Mouse (Mus musculus): ENCODE data around the gene Dmrt3.
A peak's percentile ranks its signal among the peaks of the same experiment; 100 is the strongest.

Dmrt3 gene

GRCm38 (mm10) chr19:25610015-25610410, at the start of gene Dmrt3:
Gene Dmrt3 (plus strand): TSS chr19:25610301.
- DNase-seq (ENCODE audit: extremely low spot score, low spot score) = peak; percentile 67

GRCm38 (mm10) chr19:25564430-25564829, 45.7 kb upstream of the Dmrt3 start:
- DNase-seq (ENCODE audit: extremely low spot score, low spot score) = no peak

DNA sequence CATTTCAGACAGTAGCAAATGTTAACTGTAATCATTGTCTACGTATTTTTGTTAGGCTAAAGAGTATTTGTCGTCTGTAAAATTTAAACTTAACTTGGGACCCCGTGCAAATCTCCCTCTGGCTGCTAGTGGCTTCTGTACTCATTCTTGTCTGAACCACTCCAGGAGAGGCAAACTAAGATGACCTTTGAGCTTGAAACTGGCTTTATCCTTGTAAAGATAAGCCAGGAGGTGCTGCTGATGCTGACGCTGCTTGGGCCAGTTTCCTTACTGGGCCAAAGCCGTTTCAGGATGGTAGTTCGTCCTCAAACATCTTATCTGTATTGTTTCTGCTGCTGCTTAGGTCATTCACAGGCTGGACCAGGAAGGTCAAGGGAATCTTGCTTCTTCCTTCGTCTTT, 40.3 kb upstream of the Dmrt3 start:
- no peak for DNase-seq (ENCODE audit: extremely low spot score, low spot score)

DNA sequence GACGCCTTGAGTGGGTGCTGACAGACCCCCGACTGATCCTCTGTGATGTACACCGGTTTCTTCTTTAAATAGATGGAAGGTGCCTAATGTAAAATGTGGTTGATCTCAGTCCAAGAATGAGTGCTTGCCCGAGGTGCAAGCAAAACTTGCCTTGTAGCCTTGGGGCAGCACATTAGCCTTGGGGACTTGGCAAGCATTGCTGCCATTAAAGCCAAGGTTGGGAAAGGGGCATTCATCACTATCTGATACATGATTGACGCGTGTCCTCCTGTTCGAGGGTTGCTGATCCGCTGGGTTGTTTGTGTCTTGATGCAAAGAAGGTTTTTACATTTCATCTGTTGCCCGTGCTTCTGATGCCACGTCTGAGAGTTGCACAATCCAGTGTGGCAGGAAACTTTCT, 35.7 kb upstream of the Dmrt3 start:
- DNase-seq (ENCODE audit: extremely low spot score, low spot score) = no peak

DNA sequence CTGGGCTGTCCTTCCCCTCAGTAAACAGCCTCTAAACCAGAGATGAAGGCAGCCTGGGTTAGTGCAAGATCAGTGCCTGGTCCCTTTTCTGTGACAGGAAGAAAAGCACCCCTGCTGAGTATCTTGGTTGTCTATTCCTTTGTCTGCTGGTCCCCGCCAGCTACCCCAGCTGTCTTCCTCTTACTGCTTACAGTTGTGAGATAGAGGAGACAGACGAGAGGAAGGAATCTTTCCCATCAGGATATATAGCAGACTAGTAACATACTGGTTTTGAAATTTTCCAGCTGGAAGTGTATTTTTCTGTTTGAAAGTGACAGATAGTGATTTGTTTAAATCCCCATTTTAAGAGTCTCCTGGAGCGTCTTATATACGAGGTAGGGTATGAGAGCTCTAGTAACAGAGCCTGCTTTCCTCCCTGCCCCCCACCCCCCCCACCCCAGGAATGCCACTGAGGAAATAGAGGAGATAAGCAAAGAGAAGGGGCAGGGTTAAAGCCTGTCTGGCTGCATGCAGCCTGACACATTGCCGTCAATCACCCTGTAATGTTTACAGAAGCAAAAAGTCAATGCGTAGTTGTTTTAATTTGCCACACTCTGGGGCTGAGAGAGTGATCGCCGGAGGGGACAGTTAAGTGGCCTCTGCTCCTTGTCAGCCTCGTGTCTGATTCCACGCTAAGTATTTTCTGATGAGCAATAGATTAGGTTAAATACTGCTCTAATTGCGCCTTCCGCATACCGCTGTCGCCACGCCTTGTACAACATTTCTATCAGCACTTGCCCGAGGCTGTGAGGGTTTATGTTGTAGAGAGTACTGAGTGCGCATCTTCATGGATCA, 34.9 kb upstream of the Dmrt3 start:
- DNase-seq (ENCODE audit: extremely low spot score, low spot score) = peak; percentile 35

DNA sequence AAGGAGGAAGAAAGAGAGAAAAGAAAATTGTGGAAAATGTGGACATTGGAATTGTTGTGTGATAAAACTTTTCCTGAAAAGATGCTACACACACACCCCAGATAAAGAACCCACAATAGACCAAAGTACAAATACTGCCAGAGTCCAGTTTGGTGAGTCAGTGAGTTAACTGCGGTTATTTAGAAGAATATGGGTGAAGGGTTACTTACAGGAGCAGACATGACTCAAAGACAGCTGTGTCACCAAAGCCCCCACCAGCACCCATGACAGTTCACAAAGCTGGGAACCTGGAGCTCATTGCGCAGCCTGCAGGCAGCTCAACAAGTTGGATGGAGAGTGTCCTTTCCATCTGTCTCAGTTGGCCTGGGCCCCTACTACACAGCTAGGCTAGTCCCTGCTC, 31.7 kb upstream of the Dmrt3 start:
- no peak for DNase-seq (ENCODE audit: extremely low spot score, low spot score)

DNA sequence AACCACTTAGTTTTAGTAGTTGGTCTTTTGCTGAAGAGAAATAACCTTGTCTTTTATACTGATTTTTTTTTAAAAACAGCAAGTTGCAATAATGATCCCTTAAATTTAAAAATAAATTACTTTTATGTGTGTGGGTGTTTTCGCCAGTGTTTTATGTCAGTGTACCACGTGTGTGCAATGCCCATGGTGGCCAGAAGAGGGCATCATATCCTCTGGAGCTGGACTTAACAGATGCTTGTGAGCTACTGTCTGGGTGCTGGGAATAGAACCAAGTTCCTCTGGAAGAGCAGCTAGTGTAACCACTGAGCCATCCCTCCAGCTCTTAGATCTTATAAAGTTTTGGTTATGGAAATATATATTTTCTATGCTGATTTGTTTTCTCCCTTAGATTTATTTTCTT, 30.7 kb upstream of the Dmrt3 start:
- DNase-seq (ENCODE audit: extremely low spot score, low spot score) = no peak

- DNase-seq (ENCODE audit: extremely low spot score, low spot score) = no peak
Observed at GRCm38 (mm10) chr19:25597717-25598232, 12.3 kb upstream of the Dmrt3 start.

- DNase-seq (ENCODE audit: extremely low spot score, low spot score) = no peak
Observed at GRCm38 (mm10) chr19:25598626-25599025, 11.5 kb upstream of the Dmrt3 start.

GRCm38 (mm10) chr19:25601966-25602365, 8.1 kb upstream of the Dmrt3 start:
- DNase-seq (ENCODE audit: extremely low spot score, low spot score) = no peak

DNA sequence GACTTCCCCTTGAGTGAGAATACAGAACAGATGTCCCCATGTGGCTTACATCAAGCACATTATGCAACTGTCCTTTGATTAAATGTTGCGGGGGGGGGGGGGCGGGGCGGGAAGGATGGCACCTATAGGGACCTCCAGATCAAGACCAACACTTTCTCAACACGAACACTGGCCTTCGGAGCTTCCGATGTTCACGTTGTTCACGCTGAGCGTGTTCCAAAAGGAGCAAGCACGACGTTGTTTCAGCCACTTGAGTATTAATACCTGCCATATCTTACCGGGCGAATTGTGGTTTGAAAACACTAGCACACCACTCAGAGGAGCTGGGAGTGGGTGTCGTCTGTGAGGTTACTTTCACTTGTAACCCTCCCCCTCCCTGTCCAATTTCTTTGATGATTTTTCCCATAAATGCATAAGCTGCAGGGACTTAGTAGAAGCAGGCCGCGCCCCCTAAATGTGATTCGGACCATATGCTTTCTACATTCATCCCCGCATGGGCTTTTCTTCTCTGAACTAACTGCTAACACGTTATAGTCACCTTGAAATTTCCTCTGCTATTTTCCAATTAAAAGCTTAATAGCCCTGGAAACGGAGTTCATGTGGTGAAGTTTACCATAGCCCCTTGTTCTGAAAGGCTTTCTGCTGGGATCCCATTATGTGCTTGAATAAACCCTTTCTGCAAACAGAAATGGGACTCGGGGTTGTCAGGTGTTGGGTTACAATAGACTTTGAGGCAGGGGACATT, 2.5 kb upstream of the Dmrt3 start:
- DNase-seq (ENCODE audit: extremely low spot score, low spot score) = peak; percentile 43

DNA sequence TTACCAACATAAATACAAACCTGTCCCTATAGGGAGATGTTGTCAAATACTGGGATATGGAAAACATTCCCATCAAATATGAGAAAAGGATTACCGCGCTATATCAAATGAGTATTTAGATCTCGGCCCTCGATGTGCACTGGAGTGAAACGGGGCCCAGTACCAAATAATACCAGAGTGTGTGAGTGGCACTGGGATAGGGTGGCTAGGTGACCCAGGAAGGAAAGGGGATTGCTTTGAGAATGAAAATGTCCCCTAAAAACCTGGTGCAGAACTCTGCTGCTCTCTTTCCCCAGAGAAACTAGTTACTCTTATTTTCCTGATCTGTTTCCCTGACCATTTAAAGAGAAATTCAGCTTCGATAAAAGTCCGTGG, 1.9 kb upstream of the Dmrt3 start:
- DNase-seq (ENCODE audit: extremely low spot score, low spot score) = peak; percentile 40

GRCm38 (mm10) chr19:25608961-25609850, 895 bp upstream of the Dmrt3 start:
- peak; percentile 59 for DNase-seq (ENCODE audit: extremely low spot score, low spot score)

- peak; percentile 67 for DNase-seq (ENCODE audit: extremely low spot score, low spot score)
Observed at GRCm38 (mm10) chr19:25610411-25611111, 460 bp downstream of the Dmrt3 start.

- DNase-seq (ENCODE audit: extremely low spot score, low spot score) = peak; percentile 66
Observed at GRCm38 (mm10) chr19:25611116-25611515, 1.0 kb downstream of the Dmrt3 start.

GRCm38 (mm10) chr19:25611876-25612805, 2.0 kb downstream of the Dmrt3 start:
- peak; percentile 55 for DNase-seq (ENCODE audit: extremely low spot score, low spot score)

DNA sequence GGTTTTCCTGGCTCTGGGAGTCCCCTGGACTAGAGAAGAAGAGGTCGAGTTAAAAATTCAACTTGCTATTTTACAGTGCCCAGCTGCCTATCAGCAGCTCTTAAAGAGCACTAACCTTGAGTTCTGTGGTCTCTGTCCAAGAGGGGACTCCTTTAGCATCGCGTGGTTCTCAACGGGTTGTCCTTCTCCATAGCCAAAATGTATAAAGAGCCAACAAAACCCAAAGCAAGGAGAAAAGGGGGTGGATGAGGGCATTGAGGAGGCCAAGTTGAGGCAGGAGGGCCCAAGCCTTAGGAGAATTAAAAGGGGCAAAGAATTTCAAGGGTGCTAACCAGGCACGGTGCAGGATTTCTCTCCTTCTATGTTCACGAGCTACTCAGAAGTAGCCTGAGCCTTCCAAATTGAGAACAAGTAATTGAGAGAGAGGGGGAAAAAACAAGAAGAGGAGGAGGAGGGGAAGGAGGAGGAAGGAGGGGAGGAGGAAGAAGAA, 2.8 kb downstream of the Dmrt3 start:
- peak; percentile 50 for DNase-seq (ENCODE audit: extremely low spot score, low spot score)

- DNase-seq (ENCODE audit: extremely low spot score, low spot score) = peak; percentile 54
Observed at GRCm38 (mm10) chr19:25613476-25614300, 3.6 kb downstream of the Dmrt3 start.

DNA sequence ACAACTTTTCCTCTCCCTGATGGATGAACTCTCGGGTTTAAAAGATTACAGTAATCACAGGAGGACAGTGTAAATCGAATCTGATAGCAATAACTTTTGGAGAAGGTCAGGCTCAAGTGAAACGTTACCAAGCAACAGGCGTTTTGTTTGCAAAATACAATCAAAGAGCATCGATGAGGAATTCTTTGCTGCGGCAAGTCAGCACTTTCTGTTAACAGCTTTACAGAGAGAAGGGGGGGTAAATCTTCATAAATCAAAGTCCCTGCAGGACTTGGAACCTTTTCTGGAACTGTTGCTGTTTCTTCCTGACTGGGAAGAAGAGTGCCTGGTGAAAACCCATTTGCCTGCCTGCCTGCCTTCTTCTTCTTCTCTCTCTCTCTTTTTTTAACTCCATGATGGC, 5.8 kb downstream of the Dmrt3 start:
- no peak for DNase-seq (ENCODE audit: extremely low spot score, low spot score)
